Mouse (Mus musculus) MN1 (cell line): ENCODE measurements at regions not wholly inside any gene's neighbourhood (a gene's known extent, or its start where the extent isn't known, plus 50 kb on each side); places are given as distances from the start of the nearest gene placed in this dataset.
A peak's percentile ranks its signal among the peaks of the same experiment; 100 is the strongest.

ENCODE experiments used
- DNase-seq: peaks from one replicate; pipeline ENCODE4 v3.0.0-alpha.2; 2016; ENCODE audit warnings: low spot score

- DNase-seq, result no peak
These were observed 314.9 kb downstream of the Mllt3 start for GRCm38 (mm10) chr4:87718166-87718805.

GRCm38 (mm10) chr4:87715212-87715933 is 317.8 kb downstream of the Mllt3 start:
- DNase-seq, result no peak

GRCm38 (mm10) chr4:87712691-87713090 is 320.5 kb downstream of the Mllt3 start:
- DNase-seq, result no peak

- DNase-seq, result no peak
These were observed 320.9 kb downstream of the Mllt3 start for GRCm38 (mm10) chr4:87712286-87712685.

GRCm38 (mm10) chr4:87711185-87711827 is 321.9 kb downstream of the Mllt3 start:
- no peak for DNase-seq

GRCm38 (mm10) chr4:87708981-87709645 is 324.1 kb downstream of the Mllt3 start:
- DNase-seq, result no peak

- DNase-seq, result no peak
These were observed 325.8 kb downstream of the Mllt3 start for GRCm38 (mm10) chr4:87707386-87707785.

GRCm38 (mm10) chr4:87702834-87703233 is 330.3 kb downstream of the Mllt3 start:
- no peak for DNase-seq

GRCm38 (mm10) chr4:87702290-87702689 is 330.9 kb downstream of the Mllt3 start:
- no peak for DNase-seq

GRCm38 (mm10) chr4:87701024-87701423 is 332.1 kb downstream of the Mllt3 start:
- DNase-seq, result no peak

- DNase-seq, result no peak
These were observed 332.7 kb downstream of the Mllt3 start for GRCm38 (mm10) chr4:87700508-87700907.

GRCm38 (mm10) chr4:87699586-87699985 is 333.6 kb downstream of the Mllt3 start:
- no peak for DNase-seq

GRCm38 (mm10) chr4:87698750-87699149 is 334.4 kb downstream of the Mllt3 start:
- peak; percentile 6 for DNase-seq

- DNase-seq, result no peak
These were observed 336.2 kb downstream of the Mllt3 start for GRCm38 (mm10) chr4:87696921-87697320.

GRCm38 (mm10) chr4:87695811-87696210 is 337.4 kb downstream of the Mllt3 start:
- no peak for DNase-seq

GRCm38 (mm10) chr4:87692741-87693140 is 340.4 kb downstream of the Mllt3 start:
- no peak for DNase-seq

GRCm38 (mm10) chr4:87684952-87685351 is 348.2 kb downstream of the Mllt3 start:
- no peak for DNase-seq

- no peak for DNase-seq
These were observed 350.4 kb downstream of the Mllt3 start for GRCm38 (mm10) chr4:87682783-87683182.

- no peak for DNase-seq
These were observed 362.1 kb downstream of the Mllt3 start for GRCm38 (mm10) chr4:87671101-87671500.

- DNase-seq, result no peak
These were observed 363.0 kb downstream of the Mllt3 start for GRCm38 (mm10) chr4:87670167-87670566.

GRCm38 (mm10) chr4:87669480-87669879 is 363.7 kb downstream of the Mllt3 start:
- DNase-seq, result no peak

GRCm38 (mm10) chr4:87668314-87668713 is 364.9 kb downstream of the Mllt3 start:
- no peak for DNase-seq
